Mouse (Mus musculus) right cerebral cortex, postnatal 14 days (tissue): ENCODE results near the gene Gm5168.
"Not testable (repeated sequence)": the region's sequence is repeated elsewhere in the genome, so short reads cannot be mapped to it uniquely, and the experiment has no call there.

Experiments used
- DNase-seq: peaks from one replicate; pipeline ENCODE4 v3.0.0; 2022

Gm5168 gene

GRCm38 (mm10) chrX:26050941-26051340 lies at the start of gene Gm5168:
TSS of gene Gm5168 (minus strand) at chrX:26051041.
- not testable (repeated sequence) for DNase-seq
